Mouse (Mus musculus) spleen, postnatal 4 days (tissue): ENCODE results near the gene Mvb12a.
A peak's percentile ranks its signal among the peaks of the same experiment; 100 is the strongest.

Experiments used
- DNase-seq, 2 experiments: peaks; one replicate each; pipeline ENCODE4 v3.0.0; 2022; ENCODE audit warnings: low spot score in 2 of 2

Mvb12a gene

GRCm38 (mm10) chr8:71542632-71543343, at the start of gene Mvb12a:
Gene Mvb12a, plus strand, starts transcription at chr8:71542922.
- peak; percentile 90 to 94 for DNase-seq

- peak; percentile 82 to 93 for DNase-seq
These were observed 47.7 kb upstream of the Mvb12a start for GRCm38 (mm10) chr8:71495039-71495438.

GRCm38 (mm10) chr8:71495811-71496210, 46.9 kb upstream of the Mvb12a start:
- DNase-seq: no peak

- peak; percentile 57 to 74 for DNase-seq
These were observed 46.2 kb upstream of the Mvb12a start for GRCm38 (mm10) chr8:71496481-71496880.

GRCm38 (mm10) chr8:71497077-71497645, 45.6 kb upstream of the Mvb12a start:
- no peak for DNase-seq

- no peak for DNase-seq
These were observed 44.7 kb upstream of the Mvb12a start for GRCm38 (mm10) chr8:71497881-71498501.

GRCm38 (mm10) chr8:71498816-71499690, 43.7 kb upstream of the Mvb12a start:
- no peak for DNase-seq

GRCm38 (mm10) chr8:71504349-71504748, 38.4 kb upstream of the Mvb12a start:
- DNase-seq: no peak

- no peak for DNase-seq
These were observed 37.4 kb upstream of the Mvb12a start for GRCm38 (mm10) chr8:71505326-71505725.

- no peak for DNase-seq
These were observed 36.7 kb upstream of the Mvb12a start for GRCm38 (mm10) chr8:71505979-71506378.

GRCm38 (mm10) chr8:71507589-71508104, 35.1 kb upstream of the Mvb12a start:
- peak; percentile 44 to 76 for DNase-seq

GRCm38 (mm10) chr8:71509316-71509715, 33.4 kb upstream of the Mvb12a start:
- no peak for DNase-seq

- peak in 1 of 2 experiments; percentile 37 for DNase-seq
These were observed 31.1 kb upstream of the Mvb12a start, which contains the start of gene Plvap for GRCm38 (mm10) chr8:71511644-71512043. Gene Plvap, minus strand, starts transcription at chr8:71511752.

- no peak for DNase-seq
These were observed 29.5 kb upstream of the Mvb12a start for GRCm38 (mm10) chr8:71513018-71513754.

GRCm38 (mm10) chr8:71515043-71515442, 27.7 kb upstream of the Mvb12a start:
- DNase-seq: no peak

GRCm38 (mm10) chr8:71516786-71517185, 25.9 kb upstream of the Mvb12a start:
- no peak for DNase-seq

GRCm38 (mm10) chr8:71519037-71519825, 23.5 kb upstream of the Mvb12a start:
- peak in 1 of 2 experiments; percentile 48 for DNase-seq

GRCm38 (mm10) chr8:71521634-71522033, 21.1 kb upstream of the Mvb12a start:
- peak; percentile 91 to 97 for DNase-seq

- DNase-seq: no peak
These were observed 17.3 kb upstream of the Mvb12a start, which contains the start of gene Ccdc194 for GRCm38 (mm10) chr8:71525226-71526050. Gene Ccdc194, minus strand, starts transcription at chr8:71525711.
